Mouse (Mus musculus): ENCODE measurements around the gene Eif2ak3. TPM values are rescaled to one million over a fixed set of nuclear protein-coding genes. Genes with fewer than 3 reads are reported as not detected.

The Eif2ak3 gene
- polyA plus RNA-seq, 2 experiments = 2.3 to 3.3 TPM

DNA sequence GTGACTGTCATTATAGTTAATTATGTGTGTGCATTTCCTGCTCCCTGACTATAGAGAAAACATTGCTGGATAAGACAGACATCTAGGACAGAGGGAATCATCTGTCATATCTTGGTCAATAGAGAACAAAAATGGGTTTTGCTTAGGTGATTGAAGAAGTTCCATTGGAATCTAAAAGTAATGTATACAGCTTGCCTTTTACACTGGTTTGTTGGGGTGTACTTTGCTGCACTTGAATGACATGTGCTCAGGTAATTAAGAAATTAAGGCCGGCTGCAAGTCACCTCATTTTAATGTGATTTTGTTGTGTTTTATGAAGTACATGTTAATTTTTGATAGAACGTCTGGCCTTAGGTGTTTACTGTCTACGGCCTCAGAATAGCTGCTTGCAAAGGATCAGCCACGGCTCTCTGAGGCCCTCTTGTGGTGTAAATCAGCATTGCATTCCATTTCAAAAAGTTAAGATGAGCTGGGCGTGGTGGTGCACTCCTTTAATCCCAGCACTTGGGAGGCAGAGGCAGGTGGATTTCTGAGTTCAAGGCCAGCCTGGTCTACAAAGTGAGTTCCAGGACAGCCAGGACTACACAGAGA lies 36.5 kb downstream of the Eif2ak3 start:
- Histone ChIP-seq H3K9me3 (ENCODE audit: control insufficient read depth, low read length) (no peaks in the 10 kb centered on the region), H3K27ac (no peak overlapping the region), H3K9ac (replicated peaks) (no peak overlapping the region), H3K4me2 (ENCODE audit: low read depth) (no peak overlapping the region), H3K4me3 (ENCODE audit: insufficient read depth in 1 of 2, low read depth in 2 of 2, low read length in 2 of 2) (no peak overlapping the region), H3K36me3 (replicated peaks; ENCODE audit: control insufficient read depth, insufficient read depth, low read depth) (peaks cover 5% of the 10 kb centered on the region), H3K27me3 (ENCODE audit: control insufficient read depth, insufficient read depth, low read length) (no peaks in the 10 kb centered on the region), H3K4me1 (replicated peaks; ENCODE audit: control insufficient read depth in 2 of 2, insufficient read depth in 2 of 2, low read length in 1 of 2) (no peaks in the 10 kb centered on the region)
- WGBS (ENCODE audit: insufficient replicate concordance) = 12% methylated on average over 5 of the region's 5 CpGs
- DNase-seq (ENCODE audit: low read depth in 3 of 3, low spot score in 3 of 3) = peak; percentile 53 to 59 (median 59)
- no peak; the same call in 1 of the 2 replicates for ATAC-seq (ENCODE audit: insufficient read depth)
- peak; percentile 92 for TF ChIP-seq CTCF (IDR thresholded peaks at IDR 0.05; ENCODE audit: low read depth)
- TF ChIP-seq EP300 (IDR thresholded peaks at IDR 0.05; ENCODE audit: low read depth) = no peak

DNA sequence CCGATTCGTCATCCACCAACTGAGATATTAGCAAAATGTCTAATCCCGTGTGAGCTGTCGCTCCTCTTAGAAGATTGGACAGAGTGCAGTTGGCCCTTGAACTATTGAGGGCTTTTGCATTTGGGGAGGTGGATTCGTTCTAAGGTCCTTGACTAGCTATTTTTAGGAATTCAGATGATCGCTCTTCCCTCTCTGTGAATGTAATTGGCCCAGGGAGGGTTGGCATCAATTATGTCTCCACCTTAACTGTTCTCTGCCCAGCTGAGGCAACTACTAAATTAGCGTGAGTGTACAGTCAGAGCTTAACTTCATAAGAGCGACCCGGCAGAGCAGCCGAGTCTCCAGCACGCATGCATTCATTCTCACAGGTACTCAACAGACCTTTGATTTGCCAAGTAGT lies 43.7 kb downstream of the Eif2ak3 start:
- Histone ChIP-seq H3K4me1 (replicated peaks; ENCODE audit: control insufficient read depth in 2 of 2, insufficient read depth in 2 of 2, low read length in 1 of 2) (no peaks in the 10 kb centered on the region), H3K4me2 (ENCODE audit: low read depth) (no peak overlapping the region), H3K9me3 (ENCODE audit: control insufficient read depth, low read length) (no peaks in the 10 kb centered on the region), H3K36me3 (replicated peaks; ENCODE audit: control insufficient read depth, insufficient read depth, low read depth) (peaks cover 30% of the 10 kb centered on the region), H3K27me3 (ENCODE audit: control insufficient read depth, insufficient read depth, low read length) (no peaks in the 10 kb centered on the region), H3K9ac (replicated peaks) (no peak overlapping the region), H3K4me3 (ENCODE audit: insufficient read depth in 1 of 2, low read depth in 2 of 2, low read length in 2 of 2) (no peak overlapping the region), H3K27ac (no peak overlapping the region)
- TF ChIP-seq CTCF (IDR thresholded peaks at IDR 0.05; ENCODE audit: low read depth) (no peak), EP300 (IDR thresholded peaks at IDR 0.05; ENCODE audit: low read depth) (no peak)
- DNase-seq (ENCODE audit: low read depth in 3 of 3, low spot score in 3 of 3) (no peak), ATAC-seq (ENCODE audit: insufficient read depth) (no peak)
- 86% methylated on average over 11 of the region's 11 CpGs for WGBS (ENCODE audit: insufficient replicate concordance)

DNA sequence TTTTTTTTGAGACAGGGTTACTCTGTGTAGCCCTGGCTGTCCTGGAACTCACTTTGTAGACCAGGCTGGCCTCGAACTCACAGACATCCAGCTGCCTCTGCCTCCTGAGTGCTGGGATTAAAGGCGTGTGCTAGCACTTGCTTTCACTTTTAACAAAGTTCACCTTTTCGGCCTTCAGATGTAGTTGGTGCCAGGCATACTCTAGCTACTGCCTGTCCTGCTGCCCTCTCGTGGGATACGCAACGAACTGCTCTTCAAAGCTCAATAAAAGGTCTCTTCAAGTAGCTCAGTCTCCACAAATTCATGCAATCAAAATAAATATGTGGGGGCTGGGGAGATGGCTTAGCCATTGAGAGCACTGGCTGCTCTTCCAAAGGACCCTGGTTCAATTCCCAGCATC lies 53.9 kb downstream of the Eif2ak3 start:
- Histone ChIP-seq H3K27me3 (ENCODE audit: control insufficient read depth, insufficient read depth, low read length) (no peaks in the 10 kb centered on the region), H3K9me3 (ENCODE audit: control insufficient read depth, low read length) (no peaks in the 10 kb centered on the region), H3K9ac (replicated peaks) (no peak overlapping the region), H3K4me3 (ENCODE audit: insufficient read depth in 1 of 2, low read depth in 2 of 2, low read length in 2 of 2) (no peak overlapping the region), H3K4me2 (ENCODE audit: low read depth) (no peak overlapping the region), H3K36me3 (replicated peaks; ENCODE audit: control insufficient read depth, insufficient read depth, low read depth) (peaks cover 8% of the 10 kb centered on the region), H3K4me1 (replicated peaks; ENCODE audit: control insufficient read depth in 2 of 2, insufficient read depth in 2 of 2, low read length in 1 of 2) (no peaks in the 10 kb centered on the region), H3K27ac (no peak overlapping the region)
- TF ChIP-seq EP300 (IDR thresholded peaks at IDR 0.05; ENCODE audit: low read depth) (no peak), CTCF (IDR thresholded peaks at IDR 0.05; ENCODE audit: low read depth) (no peak)
- ATAC-seq (ENCODE audit: insufficient read depth) (no peak), DNase-seq (ENCODE audit: low read depth in 3 of 3, low spot score in 3 of 3) (no peak)
- 73% methylated on average over 6 of the region's 6 CpGs for WGBS (ENCODE audit: insufficient replicate concordance)

- H3K9ac ChIP-seq (replicated peaks) = no peak overlapping the region
- no peak overlapping the region for H3K27ac ChIP-seq
- H3K4me2 ChIP-seq (ENCODE audit: low read depth) = no peak overlapping the region
- H3K9me3 ChIP-seq (ENCODE audit: control insufficient read depth, low read length) = no peaks in the 10 kb centered on the region
- H3K4me1 ChIP-seq (replicated peaks; ENCODE audit: control insufficient read depth in 2 of 2, insufficient read depth in 2 of 2, low read length in 1 of 2) = peaks cover 0 to 9% of the 10 kb centered on the region in 2 experiments; a peak in 2 of 4 replicates
- WGBS (ENCODE audit: insufficient replicate concordance) = 68% methylated on average over 8 of the region's 8 CpGs
- no peak for DNase-seq (ENCODE audit: low read depth in 3 of 3, low spot score in 3 of 3)
- H3K36me3 ChIP-seq (replicated peaks; ENCODE audit: control insufficient read depth, insufficient read depth, low read depth) = peaks cover 14% of the 10 kb centered on the region
- ATAC-seq (ENCODE audit: insufficient read depth) = no peak
- H3K4me3 ChIP-seq (ENCODE audit: insufficient read depth in 1 of 2, low read depth in 2 of 2, low read length in 2 of 2) = no peak overlapping the region
- TF ChIP-seq EP300 (IDR thresholded peaks at IDR 0.05; ENCODE audit: low read depth) (no peak), CTCF (IDR thresholded peaks at IDR 0.05; ENCODE audit: low read depth) (no peak)
- no peaks in the 10 kb centered on the region for H3K27me3 ChIP-seq (ENCODE audit: control insufficient read depth, insufficient read depth, low read length)
Observed at GRCm38 (mm10) chr6:70899594-70900003, 55.3 kb downstream of the Eif2ak3 start.

DNA sequence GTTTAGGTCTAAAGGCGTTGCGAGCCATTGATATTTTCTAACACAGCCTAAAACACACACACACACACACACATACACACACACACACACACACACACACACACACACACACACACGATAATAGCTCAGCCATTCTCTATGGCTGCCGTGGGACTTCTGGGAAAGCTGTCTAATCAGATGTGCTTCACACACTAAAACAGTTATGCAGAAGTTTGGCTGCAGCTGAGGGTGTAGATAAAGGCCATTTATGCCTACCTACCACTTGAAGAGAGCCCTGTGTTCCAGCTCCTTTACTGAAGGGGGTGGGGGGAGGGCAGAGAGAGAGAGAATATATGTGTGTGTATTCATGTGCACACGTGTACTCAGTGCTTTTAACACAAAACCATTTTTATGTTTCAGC lies 59.4 kb downstream of the Eif2ak3 start:
- no peak overlapping the region for H3K27ac ChIP-seq
- no peak overlapping the region for H3K9ac ChIP-seq (replicated peaks)
- ATAC-seq (ENCODE audit: insufficient read depth) (peak; percentile 86), DNase-seq (ENCODE audit: low read depth in 3 of 3, low spot score in 3 of 3) (peak in 2 of 3 experiments; percentile 24 to 42)
- 32% methylated on average over 5 of the region's 5 CpGs for WGBS (ENCODE audit: insufficient replicate concordance)
- H3K4me1 ChIP-seq (replicated peaks; ENCODE audit: control insufficient read depth in 2 of 2, insufficient read depth in 2 of 2, low read length in 1 of 2) = peaks cover 0 to 9% of the 10 kb centered on the region in 2 experiments; a peak in 2 of 4 replicates
- H3K36me3 ChIP-seq (replicated peaks; ENCODE audit: control insufficient read depth, insufficient read depth, low read depth) = peaks cover 6% of the 10 kb centered on the region
- TF ChIP-seq CTCF (IDR thresholded peaks at IDR 0.05; ENCODE audit: low read depth) = no peak
- peak; percentile 58 for TF ChIP-seq EP300 (IDR thresholded peaks at IDR 0.05; ENCODE audit: low read depth)
- H3K9me3 ChIP-seq (ENCODE audit: control insufficient read depth, low read length) = no peaks in the 10 kb centered on the region
- no peak overlapping the region for H3K4me2 ChIP-seq (ENCODE audit: low read depth)
- H3K4me3 ChIP-seq (ENCODE audit: insufficient read depth in 1 of 2, low read depth in 2 of 2, low read length in 2 of 2) = no peak overlapping the region
- no peaks in the 10 kb centered on the region for H3K27me3 ChIP-seq (ENCODE audit: control insufficient read depth, insufficient read depth, low read length)
